Mouse (Mus musculus) heart, embryonic 16.5 days (tissue): ENCODE results near the gene Slc39a5. TPM values are rescaled to one million over a fixed set of nuclear protein-coding genes. Genes with fewer than 3 reads are reported as not detected.
A peak's percentile ranks its signal among the peaks of the same experiment; 100 is the strongest.

Experiments
- ATAC-seq: fragments of 200-750 bp; cut with Nextera tagmentation; replicated peaks from 2 replicates; pipeline ENCODE4 v1.8.0; 2017; ENCODE audit warnings: moderate number of reproducible peaks; ENCODE audit not compliant: insufficient read depth, low FRiP score; ENCODE audit errors: extremely low read depth
- H3K27ac ChIP-seq: fragments of 300-500 bp; sonication (generic); 2 replicates; pipeline ENCODE4 v1.5.1; 2014; ENCODE audit warnings: mild to moderate bottlenecking, low read length, control low read depth, moderate library complexity
- H3K27me3 ChIP-seq: fragments of 300-500 bp; sonication (generic); 2 replicates; pipeline ENCODE4 v1.6.1; 2014; ENCODE audit warnings: low read length, mixed read lengths; ENCODE audit not compliant: control insufficient read depth, insufficient read depth
- H3K36me3 ChIP-seq: fragments of 300-500 bp; sonication (generic); 2 replicates; pipeline ENCODE4 v1.6.1; 2014; ENCODE audit not compliant: control insufficient read depth, insufficient read depth
- H3K4me1 ChIP-seq: fragments of 300-500 bp; sonication (generic); 2 replicates; pipeline ENCODE4 v1.6.1; 2014; ENCODE audit warnings: low read length, mixed read lengths; ENCODE audit not compliant: control insufficient read depth, insufficient read depth
- H3K4me2 ChIP-seq: fragments of 300-500 bp; sonication (generic); 2 replicates; pipeline ENCODE4 v1.6.1; 2014; ENCODE audit warnings: low read depth, mild to moderate bottlenecking, control low read depth, low read length
- H3K4me3 ChIP-seq: fragments of 300-500 bp; sonication (generic); 2 replicates; pipeline ENCODE4 v1.5.1; 2014; ENCODE audit warnings: mild to moderate bottlenecking, control low read depth, low read length
- H3K9ac ChIP-seq: fragments of 300-500 bp; sonication (generic); 2 replicates; pipeline ENCODE4 v1.6.1; 2014; ENCODE audit warnings: low read length, control low read depth
- H3K9me3 ChIP-seq: fragments of 300-500 bp; sonication (generic); replicated peaks from 2 replicates; pipeline ENCODE4 v1.6.1; 2016; ENCODE audit warnings: low read length; ENCODE audit not compliant: control insufficient read depth
- WGBS: fragments of 180-500 bp; shearing (Covaris S2); extraction: QIAGEN DNeasy Blood & Tissue Kit; methylation state at CpG from one replicate; pipeline ENCODE4 v1.1.7; 2014; 5-methylcytosine and 5-hydroxymethylcytosine counted together
- microRNA-seq: library from miRNA; unstranded; fragments of <30 nt; microRNA quantifications from one replicate; pipeline ENCODE4, GENCODE M21; 2017
- polyA plus RNA-seq: library from polyadenylated mRNA; unstranded; fragments of >200 nt; fragmentation: Nextera tagmentation; extraction: Ambion mirVana; gene quantifications from 2 replicates; pipeline ENCODE4 v1.2.1, GENCODE M21; 2015

The Slc39a5 gene
- polyA plus RNA-seq, 1 experiment from 2014 or later: 0.41 TPM

DNA sequence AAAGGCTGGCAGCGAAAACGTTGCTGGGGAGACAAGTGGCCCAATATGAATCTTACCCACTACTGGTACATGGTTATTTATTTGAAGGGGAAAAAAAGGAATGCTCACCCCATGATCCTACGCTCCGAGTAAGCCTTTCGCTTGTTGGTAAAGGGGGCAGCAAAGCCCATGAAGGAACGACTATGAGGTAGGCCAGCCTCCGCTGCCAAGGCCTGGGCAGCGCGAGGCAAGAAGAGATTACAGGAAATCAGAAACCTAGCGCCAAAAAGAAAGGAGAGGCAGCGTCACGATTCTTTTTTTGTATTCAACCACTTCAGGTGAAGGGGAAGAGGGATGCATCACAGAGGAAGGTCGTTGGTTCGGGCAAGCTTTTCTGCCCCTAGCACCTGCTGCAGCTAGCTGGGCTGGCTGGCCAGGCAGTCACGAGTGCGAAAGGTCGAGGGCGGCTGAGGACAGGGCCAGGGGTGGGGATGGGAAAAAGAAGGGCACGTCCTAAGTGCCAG, 33.1 kb downstream of the Slc39a5 start:
- H3K4me3 ChIP-seq: peak overlapping the region; percentile 85
- peak overlapping the region; percentile 97 for H3K4me2 ChIP-seq
- H3K27me3 ChIP-seq: no peaks in the 10 kb centered on the region
- WGBS: 14% methylated on average over 19 of the region's 19 CpGs
- peak overlapping the region; percentile 85 for H3K9ac ChIP-seq
- H3K4me1 ChIP-seq: peaks cover 16% of the 10 kb centered on the region
- peaks cover 14% of the 10 kb centered on the region; the same call in 1 of the 2 replicates for H3K36me3 ChIP-seq
- peak overlapping the region; percentile 95 for H3K27ac ChIP-seq
- no peaks in the 10 kb centered on the region for H3K9me3 ChIP-seq
- ATAC-seq: no peak

DNA sequence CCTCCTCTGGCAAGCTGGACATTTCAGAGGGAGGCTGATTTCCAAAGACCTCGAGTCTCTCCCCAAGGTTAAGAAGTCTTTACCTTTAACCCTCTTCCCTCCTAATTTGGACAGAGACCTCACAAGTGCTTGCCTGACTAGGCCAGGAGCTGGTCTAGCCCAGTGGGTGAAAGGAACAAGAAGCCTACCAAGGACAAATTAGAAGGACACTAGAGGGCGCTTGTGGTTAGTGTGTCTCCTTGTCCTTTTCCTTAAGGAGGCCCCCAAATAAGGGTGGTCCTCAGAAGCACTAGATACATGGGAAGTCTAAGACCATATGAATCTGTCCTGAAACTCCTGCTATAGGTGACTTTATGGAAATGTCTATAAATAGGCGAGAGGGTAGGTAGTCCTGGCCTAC, 38.5 kb downstream of the Slc39a5 start:
- Histone ChIP-seq H3K36me3 (peaks cover 50% of the 10 kb centered on the region), H3K27me3 (no peaks in the 10 kb centered on the region), H3K27ac (no peak overlapping the region), H3K9ac (no peak overlapping the region), H3K4me1 (peaks cover 3% of the 10 kb centered on the region), H3K9me3 (no peaks in the 10 kb centered on the region), H3K4me3 (no peak overlapping the region), H3K4me2 (no peak overlapping the region)
- ATAC-seq: no peak
- 53% methylated on average over 3 of the region's 3 CpGs for WGBS

DNA sequence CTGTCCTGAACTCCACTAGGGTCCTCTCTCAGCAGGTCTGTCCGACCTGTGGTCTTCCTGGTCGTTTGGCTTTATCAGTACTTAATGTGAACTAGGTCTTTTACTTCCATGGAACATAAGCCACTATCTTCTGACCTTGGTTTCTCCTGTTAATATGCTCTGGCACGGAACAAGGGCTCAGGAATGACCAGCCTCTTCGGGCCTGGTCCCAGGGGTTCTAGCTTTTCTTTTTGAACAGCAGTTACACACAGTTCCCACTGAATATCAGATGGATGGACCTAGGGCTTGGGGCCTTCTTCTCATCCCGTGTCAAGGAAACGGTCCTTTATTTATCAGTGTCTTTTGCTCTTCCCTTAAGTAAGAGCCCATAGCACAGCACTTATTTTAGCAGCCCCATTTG, 39.2 kb downstream of the Slc39a5 start:
- ATAC-seq: no peak
- H3K27ac ChIP-seq: 0 out of 2 replicates have a peak overlapping the region, but pooled peaks have one; percentile 7

DNA sequence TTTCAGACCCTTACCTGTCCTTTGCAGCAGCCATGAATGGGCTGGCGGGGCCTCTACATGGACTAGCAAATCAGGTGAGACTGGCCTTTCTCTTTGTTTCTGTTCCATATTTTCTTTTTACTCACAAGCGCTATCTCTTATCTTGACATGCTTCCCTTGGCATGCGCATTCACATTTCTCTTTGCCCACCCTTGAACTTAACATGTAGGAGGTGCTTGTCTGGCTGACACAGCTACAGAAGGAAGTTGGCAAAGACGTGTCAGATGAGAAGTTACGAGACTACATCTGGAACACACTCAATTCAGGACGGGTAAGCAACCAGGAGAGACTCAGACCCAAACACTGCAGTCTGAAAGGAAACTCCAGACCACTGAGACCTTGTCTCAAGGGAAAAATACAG, 41.8 kb downstream of the Slc39a5 start:
- Histone ChIP-seq H3K27ac (no peak overlapping the region), H3K4me1 (no peaks in the 10 kb centered on the region), H3K4me2 (no peak overlapping the region), H3K4me3 (no peak overlapping the region), H3K9ac (no peak overlapping the region), H3K27me3 (no peaks in the 10 kb centered on the region), H3K36me3 (peaks cover 54% of the 10 kb centered on the region), H3K9me3 (no peaks in the 10 kb centered on the region)
- WGBS: 61% methylated on average over 6 of the region's 6 CpGs
- ATAC-seq: no peak

More for the DNA sequence above, 39.2 kb downstream of the Slc39a5 start:
- Histone ChIP-seq H3K4me1 (no peaks in the 10 kb centered on the region), H3K4me2 (no peak overlapping the region), H3K9me3 (no peaks in the 10 kb centered on the region), H3K4me3 (no peak overlapping the region), H3K9ac (no peak overlapping the region), H3K36me3 (peaks cover 50% of the 10 kb centered on the region), H3K27me3 (no peaks in the 10 kb centered on the region)
- WGBS: 69% methylated on average over 6 of the region's 6 CpGs

DNA sequence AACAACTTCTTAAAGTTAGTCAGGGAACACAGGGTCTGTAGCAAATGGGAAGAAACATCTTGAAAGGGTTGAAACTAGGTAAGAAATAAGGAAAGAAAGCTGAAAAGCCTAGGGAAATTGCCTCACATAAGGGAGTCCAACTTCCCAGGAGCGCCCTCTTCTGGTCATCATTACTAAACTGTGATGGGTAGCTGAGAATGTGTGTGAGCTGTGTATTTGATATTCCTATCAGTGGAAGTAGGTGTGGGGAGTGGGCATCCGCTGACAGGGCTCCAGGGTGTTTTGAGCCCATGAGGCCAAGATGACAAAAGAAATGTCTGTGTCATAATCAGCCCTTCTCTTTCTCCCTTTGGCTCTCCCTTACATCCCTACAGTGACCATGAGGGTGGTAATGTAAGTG, 42.2 kb downstream of the Slc39a5 start:
- no peak overlapping the region for H3K9ac ChIP-seq
- peaks cover 57% of the 10 kb centered on the region for H3K36me3 ChIP-seq
- ATAC-seq: no peak
- H3K4me2 ChIP-seq: no peak overlapping the region
- no peaks in the 10 kb centered on the region for H3K27me3 ChIP-seq
- WGBS: 55% methylated on average over 2 of the region's 2 CpGs
- no peaks in the 10 kb centered on the region for H3K9me3 ChIP-seq
- H3K27ac ChIP-seq: no peak overlapping the region
- no peak overlapping the region for H3K4me3 ChIP-seq
- H3K4me1 ChIP-seq: no peaks in the 10 kb centered on the region

DNA sequence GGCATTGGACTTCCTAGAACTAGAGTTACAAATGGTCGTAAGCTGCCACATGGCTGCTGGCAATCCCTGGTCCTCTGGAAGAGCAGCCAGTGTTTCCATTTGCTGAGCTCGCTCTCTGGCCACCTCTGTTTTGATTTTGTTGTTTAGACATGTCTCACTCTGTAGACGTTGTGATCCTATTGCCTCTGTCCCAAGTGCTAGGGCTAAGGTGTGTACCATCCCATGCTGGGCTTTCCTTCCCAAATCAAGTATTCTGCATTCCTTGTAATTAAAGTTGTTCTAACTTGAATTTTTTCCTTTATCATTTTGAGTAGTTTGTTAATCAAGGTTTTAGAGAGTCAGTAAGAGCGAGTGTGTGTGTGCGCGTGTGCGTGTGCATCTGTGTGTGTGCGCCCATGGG, 53.5 kb downstream of the Slc39a5 start:
- Histone ChIP-seq H3K4me3 (no peak overlapping the region), H3K4me1 (peaks cover 28% of the 10 kb centered on the region), H3K9me3 (no peaks in the 10 kb centered on the region), H3K27me3 (no peaks in the 10 kb centered on the region), H3K27ac (no peak overlapping the region), H3K4me2 (no peak overlapping the region), H3K36me3 (peaks cover 23% of the 10 kb centered on the region), H3K9ac (no peak overlapping the region)
- no peak for ATAC-seq
- 88% methylated on average over 8 of the region's 8 CpGs for WGBS

Small RNAs within 50 kb of the gene (microRNA-seq; reads per million reads assigned to microRNA genes)
- not detected for gene Gm25361
- gene Gm26308: not detected
- gene Mir6914: not detected
- gene Mir6915: 1.2 reads per million

Other genes with a start within 250 kb of the Slc39a5 start
- 35.8 and 37.7 TPM in 2 replicates for gene Rbms2, start 220.9 kb downstream of the Slc39a5 start, polyA plus RNA-seq
- 0.88 and 1.0 TPM in 2 replicates for gene Gls2, start 206.8 kb downstream of the Slc39a5 start, polyA plus RNA-seq
- 45.1 and 46.1 TPM in 2 replicates for gene Spryd4, start 189.4 kb downstream of the Slc39a5 start, polyA plus RNA-seq
- gene Mip, start 175.4 kb downstream of the Slc39a5 start, polyA plus RNA-seq: not detected in 2 replicates
- 29.6 and 30.4 TPM in 2 replicates for gene Timeless, start 169.2 kb downstream of the Slc39a5 start, polyA plus RNA-seq
- 0.17 TPM in 1 of 2 replicates, not detected in the other for gene Apon, start 147.1 kb downstream of the Slc39a5 start, polyA plus RNA-seq
- 0.15 and 0.26 TPM in 2 replicates for gene Apof, start 132.6 kb downstream of the Slc39a5 start, polyA plus RNA-seq
- 11.3 and 11.8 TPM in 2 replicates for gene Stat2, start 130.7 kb downstream of the Slc39a5 start, polyA plus RNA-seq
- gene Il23a, start 102.5 kb downstream of the Slc39a5 start, polyA plus RNA-seq: 4.3 and 6.0 TPM in 2 replicates
- 26.1 and 28.1 TPM in 2 replicates for gene Pan2, start 97.9 kb downstream of the Slc39a5 start, polyA plus RNA-seq
- 184 and 195 TPM in 2 replicates for gene Cnpy2, start 78.8 kb downstream of the Slc39a5 start, polyA plus RNA-seq
- gene Cs, start 63.5 kb downstream of the Slc39a5 start, polyA plus RNA-seq: 567 and 572 TPM in 2 replicates
- 13.4 and 19.4 TPM in 2 replicates for gene Coq10a, start 32.2 kb downstream of the Slc39a5 start, polyA plus RNA-seq
- gene Ankrd52, start 24.1 kb downstream of the Slc39a5 start, polyA plus RNA-seq: 8.1 and 8.5 TPM in 2 replicates
- 55.9 and 60.4 TPM in 2 replicates for gene Nabp2, start 10.3 kb upstream of the Slc39a5 start, polyA plus RNA-seq
- gene Rnf41, start 10.4 kb upstream of the Slc39a5 start, polyA plus RNA-seq: 29.9 and 31.7 TPM in 2 replicates
- gene Smarcc2, start 58.0 kb upstream of the Slc39a5 start, polyA plus RNA-seq: 54.9 and 57.5 TPM in 2 replicates
- gene Myl6, start 92.9 kb upstream of the Slc39a5 start, polyA plus RNA-seq: 945 and 1,125 TPM in 2 replicates
- gene Myl6b, start 97.5 kb upstream of the Slc39a5 start, polyA plus RNA-seq: 4.2 and 4.4 TPM in 2 replicates
- gene Esyt1, start 124.6 kb upstream of the Slc39a5 start, polyA plus RNA-seq: 22.5 and 25.7 TPM in 2 replicates
- 8.4 and 9.5 TPM in 2 replicates for gene Zc3h10, start 146.5 kb upstream of the Slc39a5 start, polyA plus RNA-seq
- 1,776 and 2,205 TPM in 2 replicates for gene Rpl41, start 148.1 kb upstream of the Slc39a5 start, polyA plus RNA-seq
- gene Pa2g4, start 164.8 kb upstream of the Slc39a5 start, polyA plus RNA-seq: 125 and 150 TPM in 2 replicates
- 3.9 and 5.4 TPM in 2 replicates for gene Erbb3, start 188.4 kb upstream of the Slc39a5 start, polyA plus RNA-seq
- 316 and 332 TPM in 2 replicates for gene Rps26, start 225.5 kb upstream of the Slc39a5 start, polyA plus RNA-seq
- 1.1 and 1.5 TPM in 2 replicates for gene Ikzf4, start 244.8 kb upstream of the Slc39a5 start, polyA plus RNA-seq